Mouse (Mus musculus): Measurements from ENCODE around the gene Cct7.

DNA sequence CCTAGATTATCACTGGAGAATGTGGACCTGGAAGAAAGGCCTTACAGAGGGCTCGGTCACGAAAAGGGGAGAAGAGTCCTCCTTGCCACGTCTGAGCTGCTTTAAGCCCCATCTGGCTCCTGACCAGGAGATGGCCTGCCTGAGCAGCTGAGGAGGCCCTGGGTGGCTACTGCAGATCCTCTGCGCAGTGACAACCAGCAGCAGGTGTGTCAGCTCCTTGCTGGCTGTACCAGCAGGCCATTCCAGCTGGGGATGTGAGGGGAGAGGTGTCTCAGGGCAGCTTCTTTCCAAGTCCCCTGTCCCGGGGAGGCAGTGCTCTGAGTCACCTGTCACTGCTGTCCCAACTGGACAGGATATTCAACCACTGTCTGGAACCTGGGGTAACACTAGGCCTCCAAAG lies 21.2 kb downstream of the Cct7 start:
- TF ChIP-seq CTCF (IDR thresholded peaks at IDR 0.05; ENCODE audit: borderline replicate concordance, control insufficient read depth, extremely low read depth, insufficient read depth, low read length, poor library complexity) (no peak), POLR2A (IDR thresholded peaks at IDR 0.05; ENCODE audit: control insufficient read depth, extremely low read depth, insufficient read depth, low read length, poor library complexity) (no peak)

Measured in thymus, adult 2 months (tissue).